Mouse (Mus musculus) intestine, embryonic 16.5 days (tissue): ENCODE data around the gene Shcbp1l. TPM values are rescaled to one million over a fixed set of nuclear protein-coding genes. Genes with fewer than 3 reads are reported as not detected.

Experiments used
- ATAC-seq: fragments of 200-750 bp; cut with Nextera tagmentation; 2 replicates; pipeline ENCODE4 v1.8.0; 2017; ENCODE audit warnings: moderate TSS enrichment, moderate library complexity
- H3K27ac ChIP-seq: fragments of 300-500 bp; sonication (generic); 2 replicates; pipeline ENCODE4 v1.5.1; 2014; ENCODE audit warnings: mild to moderate bottlenecking, low read length
- H3K27me3 ChIP-seq: fragments of 300-500 bp; sonication (generic); replicated peaks from 2 replicates; pipeline ENCODE4 v1.6.1; 2014; ENCODE audit warnings: low read length, control low read depth, mixed read lengths; ENCODE audit not compliant: control insufficient read depth, insufficient read depth
- H3K36me3 ChIP-seq: fragments of 300-500 bp; sonication (generic); 2 replicates; pipeline ENCODE4 v1.6.1; 2014; ENCODE audit warnings: low read length, control low read depth; ENCODE audit not compliant: control insufficient read depth, insufficient read depth
- H3K4me1 ChIP-seq: fragments of 300-500 bp; sonication (generic); 2 replicates; pipeline ENCODE4 v1.6.1; 2014; ENCODE audit warnings: low read length, control low read depth, mixed read lengths; ENCODE audit not compliant: control insufficient read depth, insufficient read depth
- H3K4me2 ChIP-seq: fragments of 300-500 bp; sonication (generic); 2 replicates; pipeline ENCODE4 v1.6.1; 2014; ENCODE audit warnings: low read depth, low read length, control low read depth
- H3K4me3 ChIP-seq: fragments of 300-500 bp; sonication (generic); 2 replicates; pipeline ENCODE4 v1.5.1; 2014; ENCODE audit warnings: mild to moderate bottlenecking, low read length
- H3K9ac ChIP-seq: fragments of 300-500 bp; sonication (generic); 2 replicates; pipeline ENCODE4 v1.6.1; 2014; ENCODE audit warnings: low read depth, low read length
- H3K9me3 ChIP-seq: fragments of 300-500 bp; sonication (generic); 2 replicates; pipeline ENCODE4 v1.6.1; 2016; ENCODE audit warnings: low read length, control low read depth; ENCODE audit not compliant: control insufficient read depth
- WGBS: fragments of 180-500 bp; shearing (Covaris S2); extraction: QIAGEN DNeasy Blood & Tissue Kit; methylation state at CpG from one replicate; pipeline ENCODE4 v1.1.7; 2014; 5-methylcytosine and 5-hydroxymethylcytosine counted together
- polyA plus RNA-seq: library from polyadenylated mRNA; unstranded; fragments of >200 nt; fragmentation: Nextera tagmentation; extraction: Ambion mirVana; gene quantifications from 2 replicates; pipeline ENCODE4 v1.2.1, GENCODE M21; 2015

Shcbp1l gene
- polyA plus RNA-seq, 1 experiment from 2014 or later: not detected

DNA sequence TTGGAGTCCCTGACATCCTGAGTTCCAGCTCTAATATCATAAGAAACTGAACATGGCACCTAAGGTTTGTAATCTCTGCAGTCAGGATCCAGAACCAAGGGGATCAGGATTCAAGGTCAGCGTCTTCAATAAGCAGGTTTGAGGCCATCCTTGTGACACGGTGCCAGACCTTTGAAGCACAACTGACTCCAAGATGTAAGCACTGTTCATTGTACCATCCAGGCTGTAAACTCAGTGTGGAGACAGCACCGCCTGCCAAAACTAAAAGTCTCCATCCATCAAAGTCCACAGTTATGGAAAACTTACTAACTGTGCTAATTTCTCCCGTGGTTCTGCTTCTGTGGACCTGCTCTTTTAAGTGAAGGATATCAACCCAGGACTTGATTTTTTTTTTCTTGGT lies 65.0 kb downstream of the Shcbp1l start:
- ATAC-seq: no peak
- Histone ChIP-seq H3K9me3 (no peaks in the 10 kb centered on the region), H3K4me2 (no peak overlapping the region), H3K9ac (no peak overlapping the region), H3K27me3 (no peaks in the 10 kb centered on the region), H3K4me3 (no peak overlapping the region), H3K4me1 (peaks cover 8% of the 10 kb centered on the region), H3K27ac (no peak overlapping the region), H3K36me3 (no peaks in the 10 kb centered on the region)
- whole genome bisulfite sequencing: 81% methylated on average over 4 of the region's 4 CpGs

DNA sequence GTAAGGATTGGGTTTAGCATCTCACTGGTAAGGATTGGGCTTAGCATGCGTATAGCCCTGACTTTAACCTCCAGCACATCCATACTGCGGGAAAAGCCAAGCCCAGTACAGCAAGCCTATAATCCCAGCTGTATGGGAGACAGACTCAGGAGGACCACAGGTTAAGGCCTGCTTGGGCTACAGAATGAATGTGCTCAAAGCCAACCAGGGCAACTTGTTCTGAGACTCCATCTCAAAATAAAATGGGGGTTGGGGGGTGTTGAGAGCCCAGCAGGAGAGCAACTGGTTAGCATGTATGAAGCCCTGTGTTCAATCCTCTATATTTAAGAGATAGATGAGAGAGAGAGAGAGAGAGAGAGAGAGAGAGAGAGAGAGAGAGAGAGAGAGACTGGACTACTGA lies 66.4 kb downstream of the Shcbp1l start:
- WGBS: 90% methylated on average over 2 of the region's 2 CpGs

GRCm38 (mm10) chr1:153491822-153492221 lies 66.9 kb downstream of the Shcbp1l start:
- H3K4me2 ChIP-seq: no peak overlapping the region
- H3K36me3 ChIP-seq: no peaks in the 10 kb centered on the region
- H3K27ac ChIP-seq: no peak overlapping the region
- no peak overlapping the region for H3K4me3 ChIP-seq
- H3K9ac ChIP-seq: no peak overlapping the region
- no peaks in the 10 kb centered on the region for H3K9me3 ChIP-seq
- ATAC-seq: no peak
- H3K27me3 ChIP-seq: no peaks in the 10 kb centered on the region
- no peaks in the 10 kb centered on the region for H3K4me1 ChIP-seq
- 96% methylated on average over 1 of the region's 1 CpGs for WGBS

More for the DNA sequence above, 66.4 kb downstream of the Shcbp1l start:
- ATAC-seq: no peak
- Histone ChIP-seq H3K9me3 (no peaks in the 10 kb centered on the region), H3K9ac (no peak overlapping the region), H3K4me3 (no peak overlapping the region), H3K4me2 (no peak overlapping the region), H3K36me3 (no peaks in the 10 kb centered on the region), H3K27ac (no peak overlapping the region), H3K27me3 (no peaks in the 10 kb centered on the region), H3K4me1 (no peaks in the 10 kb centered on the region)

- Histone ChIP-seq H3K9me3 (no peaks in the 10 kb centered on the region), H3K4me2 (no peak overlapping the region), H3K27me3 (no peaks in the 10 kb centered on the region), H3K27ac (no peak overlapping the region), H3K4me1 (no peaks in the 10 kb centered on the region), H3K36me3 (no peaks in the 10 kb centered on the region), H3K4me3 (no peak overlapping the region), H3K9ac (no peak overlapping the region)
- 34% methylated on average over 4 of the region's 4 CpGs for WGBS
- ATAC-seq: no peak
Observed at GRCm38 (mm10) chr1:153493338-153493737, 68.4 kb downstream of the Shcbp1l start.

GRCm38 (mm10) chr1:153493931-153494330 lies 69.0 kb downstream of the Shcbp1l start:
- H3K36me3 ChIP-seq: no peaks in the 10 kb centered on the region
- ATAC-seq: no peak
- no peaks in the 10 kb centered on the region for H3K4me1 ChIP-seq
- 29% methylated on average over 6 of the region's 6 CpGs for WGBS
- H3K27ac ChIP-seq: no peak overlapping the region
- H3K9me3 ChIP-seq: no peaks in the 10 kb centered on the region
- no peak overlapping the region for H3K4me3 ChIP-seq
- H3K27me3 ChIP-seq: no peaks in the 10 kb centered on the region
- no peak overlapping the region for H3K4me2 ChIP-seq
- H3K9ac ChIP-seq: no peak overlapping the region

- H3K4me1 ChIP-seq: no peaks in the 10 kb centered on the region
- H3K27me3 ChIP-seq: no peaks in the 10 kb centered on the region
- no peak overlapping the region for H3K4me3 ChIP-seq
- no peak overlapping the region for H3K9ac ChIP-seq
- WGBS: 72% methylated on average over 3 of the region's 3 CpGs
- ATAC-seq: peak; percentile 65
- no peak overlapping the region for H3K4me2 ChIP-seq
- H3K9me3 ChIP-seq: no peaks in the 10 kb centered on the region
- no peaks in the 10 kb centered on the region for H3K36me3 ChIP-seq
- H3K27ac ChIP-seq: no peak overlapping the region
Observed at GRCm38 (mm10) chr1:153496030-153496429, 71.1 kb downstream of the Shcbp1l start.

GRCm38 (mm10) chr1:153500030-153500429 lies 75.1 kb downstream of the Shcbp1l start:
- no peak overlapping the region for H3K9ac ChIP-seq
- no peak overlapping the region for H3K4me2 ChIP-seq
- no peaks in the 10 kb centered on the region; the same call in 1 of the 2 replicates for H3K36me3 ChIP-seq
- no peak overlapping the region for H3K27ac ChIP-seq
- H3K9me3 ChIP-seq: peaks cover 3% of the 10 kb centered on the region; the same call in 1 of the 2 replicates
- H3K27me3 ChIP-seq: no peaks in the 10 kb centered on the region
- no peak; the same call in 1 of the 2 replicates for ATAC-seq
- H3K4me1 ChIP-seq: no peaks in the 10 kb centered on the region
- H3K4me3 ChIP-seq: no peak overlapping the region
- WGBS: 74% methylated on average over 9 of the region's 9 CpGs

DNA sequence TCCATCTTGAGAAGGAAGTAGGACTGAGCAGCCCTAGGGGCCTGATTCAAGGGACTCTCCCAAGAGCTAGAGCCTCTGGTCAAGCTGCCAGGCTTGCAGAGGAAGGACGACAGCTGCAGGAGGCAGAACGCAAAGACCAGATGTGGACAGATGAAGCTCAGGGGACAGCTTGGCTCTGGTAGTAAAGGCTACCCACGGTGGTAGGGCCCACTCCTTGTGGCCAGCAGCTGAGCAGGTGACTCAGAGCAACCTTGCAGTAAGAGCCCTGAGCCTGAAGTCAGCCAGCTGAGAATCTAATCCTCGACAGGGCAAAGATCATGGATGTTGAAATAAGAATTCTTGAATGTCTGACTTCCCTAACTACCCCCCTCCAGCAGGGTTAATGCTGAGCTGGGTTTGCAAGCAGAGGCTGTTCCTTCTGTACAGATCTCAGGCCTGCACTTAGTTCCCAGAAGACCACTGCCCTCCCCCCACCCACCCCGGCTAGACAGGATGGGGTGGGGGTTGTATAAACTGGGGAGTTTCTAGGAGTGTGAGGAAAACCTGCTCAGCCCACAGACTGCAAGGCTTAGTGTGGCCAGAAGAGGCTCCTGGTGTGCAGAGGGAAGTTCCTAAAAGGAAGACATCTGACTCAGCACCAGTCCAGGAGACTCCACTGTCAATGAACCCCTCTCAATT lies 76.8 kb downstream of the Shcbp1l start:
- ATAC-seq: peak; percentile 91
- Histone ChIP-seq H3K4me3 (no peak overlapping the region), H3K9ac (no peak overlapping the region), H3K4me1 (no peaks in the 10 kb centered on the region), H3K36me3 (no peaks in the 10 kb centered on the region; the same call in 1 of the 2 replicates), H3K4me2 (no peak overlapping the region), H3K27ac (peak overlapping the region; percentile 60), H3K9me3 (peaks cover 3% of the 10 kb centered on the region; the same call in 1 of the 2 replicates), H3K27me3 (no peaks in the 10 kb centered on the region)
- WGBS: 34% methylated on average over 5 of the region's 5 CpGs
